Mouse (Mus musculus): ENCODE results near the gene Trim17. TPM values are rescaled to one million over a fixed set of nuclear protein-coding genes. Genes with fewer than 3 reads are reported as not detected.

The Trim17 gene
- polyA plus RNA-seq, 1 experiment from 2014 or later = 0.35 TPM

Small RNA genes within 50 kb of the gene (microRNA-seq; reads per million reads assigned to microRNA genes)
- gene Gm44313 = not detected

Other genes with a start within 250 kb of the Trim17 start
- not detected in 2 replicates for gene Olfr318, start 230.7 kb upstream of the Trim17 start, polyA plus RNA-seq (2015; fragmentation: Nextera tagmentation; extraction: Ambion mirVana)
- gene Olfr317, start 215.5 kb upstream of the Trim17 start, polyA plus RNA-seq (2015; fragmentation: Nextera tagmentation; extraction: Ambion mirVana) = not detected in 2 replicates
- gene Olfr316, start 202.0 kb upstream of the Trim17 start, polyA plus RNA-seq (2015; fragmentation: Nextera tagmentation; extraction: Ambion mirVana) = not detected in 2 replicates
- not detected in 2 replicates for gene Olfr315, start 181.5 kb upstream of the Trim17 start, polyA plus RNA-seq (2015; fragmentation: Nextera tagmentation; extraction: Ambion mirVana)
- not detected in 2 replicates for gene Olfr314, start 171.7 kb upstream of the Trim17 start, polyA plus RNA-seq (2015; fragmentation: Nextera tagmentation; extraction: Ambion mirVana)
- gene Fam183b, start 152.7 kb upstream of the Trim17 start, polyA plus RNA-seq (2015; fragmentation: Nextera tagmentation; extraction: Ambion mirVana) = 8.5 and 10.4 TPM in 2 replicates
- gene Olfr313, start 139.7 kb upstream of the Trim17 start, polyA plus RNA-seq (2015; fragmentation: Nextera tagmentation; extraction: Ambion mirVana) = not detected in 2 replicates
- gene Olfr312, start 125.4 kb upstream of the Trim17 start, polyA plus RNA-seq (2015; fragmentation: Nextera tagmentation; extraction: Ambion mirVana) = not detected in 2 replicates
- not detected in 2 replicates for gene Olfr311, start 115.4 kb upstream of the Trim17 start, polyA plus RNA-seq (2015; fragmentation: Nextera tagmentation; extraction: Ambion mirVana)
- 5.2 and 5.6 TPM in 2 replicates for gene Gm12258, start 107.5 kb upstream of the Trim17 start, polyA plus RNA-seq (2015; fragmentation: Nextera tagmentation; extraction: Ambion mirVana)
- 5.2 and 5.3 TPM in 2 replicates for gene 2810021J22Rik, start 87.5 kb upstream of the Trim17 start, polyA plus RNA-seq (2015; fragmentation: Nextera tagmentation; extraction: Ambion mirVana)
- 3.5 and 3.9 TPM in 2 replicates for gene Zfp39, start 50.5 kb upstream of the Trim17 start, polyA plus RNA-seq (2015; fragmentation: Nextera tagmentation; extraction: Ambion mirVana)
- 0.16 and 0.40 TPM in 2 replicates for gene Btnl10, start 36.8 kb upstream of the Trim17 start, polyA plus RNA-seq (2015; fragmentation: Nextera tagmentation; extraction: Ambion mirVana)
- 131 and 138 TPM in 2 replicates for gene Rnf187, start 15.8 kb upstream of the Trim17 start, polyA plus RNA-seq (2015; fragmentation: Nextera tagmentation; extraction: Ambion mirVana)
- gene Hist3h2ba, start 5.8 kb upstream of the Trim17 start, polyA plus RNA-seq (2015; fragmentation: Nextera tagmentation; extraction: Ambion mirVana) = 34.7 and 40.9 TPM in 2 replicates
- gene Hist3h2a, start within 50 bp of the Trim17 start, polyA plus RNA-seq (2015; fragmentation: Nextera tagmentation; extraction: Ambion mirVana) = 28.5 and 31.6 TPM in 2 replicates
- gene Trim11, start 23.4 kb downstream of the Trim17 start, polyA plus RNA-seq (2015; fragmentation: Nextera tagmentation; extraction: Ambion mirVana) = 17.0 and 17.5 TPM in 2 replicates
- gene Obscn, start 181.7 kb downstream of the Trim17 start, polyA plus RNA-seq (2015; fragmentation: Nextera tagmentation; extraction: Ambion mirVana) = 0.89 and 1.0 TPM in 2 replicates
- 7.4 and 7.7 TPM in 2 replicates for gene Iba57, start 209.1 kb downstream of the Trim17 start, polyA plus RNA-seq (2015; fragmentation: Nextera tagmentation; extraction: Ambion mirVana)
- 0.81 and 1.4 TPM in 2 replicates for gene Gjc2, start 228.5 kb downstream of the Trim17 start, polyA plus RNA-seq (2015; fragmentation: Nextera tagmentation; extraction: Ambion mirVana)
- gene Guk1, start 237.5 kb downstream of the Trim17 start, polyA plus RNA-seq (2015; fragmentation: Nextera tagmentation; extraction: Ambion mirVana) = 114 and 115 TPM in 2 replicates
- gene Mrpl55, start 247.8 kb downstream of the Trim17 start, polyA plus RNA-seq (2015; fragmentation: Nextera tagmentation; extraction: Ambion mirVana) = 101 and 104 TPM in 2 replicates